Mouse (Mus musculus): ENCODE measurements at regions not wholly inside any gene's neighbourhood (a gene's known extent, or its start where the extent isn't known, plus 50 kb on each side); places are given as distances from the start of the nearest gene placed in this dataset.
A peak's percentile ranks its signal among the peaks of the same experiment; 100 is the strongest.

DNA sequence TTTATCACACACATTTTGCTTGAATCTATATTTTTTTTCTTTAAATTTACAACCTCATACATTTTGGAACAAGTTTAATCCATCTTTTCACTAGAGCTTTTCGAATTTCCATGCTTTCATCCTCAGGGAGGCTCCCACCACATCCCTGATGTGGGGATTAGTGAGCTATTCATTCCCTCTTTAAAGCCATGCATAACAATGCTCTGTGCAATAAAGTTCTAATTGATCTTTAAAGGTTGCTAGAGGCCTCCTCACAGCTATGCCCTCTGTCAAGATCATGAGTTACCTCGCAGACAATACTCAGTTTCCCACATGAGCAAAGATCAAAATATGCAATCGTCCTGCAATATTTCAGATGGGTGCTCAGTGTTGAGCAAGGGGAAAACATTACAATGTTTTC, 234.5 kb upstream of the Adamts5 start:
- no peak for DNase-seq

DNA sequence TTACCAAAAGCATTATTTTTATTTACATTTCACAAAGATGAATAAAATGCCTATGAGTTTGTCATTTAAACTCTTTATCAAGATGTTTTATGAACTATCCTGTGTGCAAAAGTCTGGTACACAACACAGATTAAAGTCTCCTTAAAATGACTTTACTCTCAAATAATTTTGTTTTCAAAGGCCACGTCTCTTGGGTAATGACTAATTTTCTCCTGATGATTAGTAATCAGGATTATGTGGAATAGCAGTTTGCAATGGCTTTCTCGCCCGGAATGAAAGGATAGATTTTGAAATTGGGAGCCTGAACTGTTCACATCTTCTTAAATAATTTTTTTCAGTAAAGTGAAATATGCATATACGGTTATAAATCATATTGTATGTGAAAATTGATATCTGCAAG, 225.8 kb upstream of the Adamts5 start:
- no peak for DNase-seq

DNA sequence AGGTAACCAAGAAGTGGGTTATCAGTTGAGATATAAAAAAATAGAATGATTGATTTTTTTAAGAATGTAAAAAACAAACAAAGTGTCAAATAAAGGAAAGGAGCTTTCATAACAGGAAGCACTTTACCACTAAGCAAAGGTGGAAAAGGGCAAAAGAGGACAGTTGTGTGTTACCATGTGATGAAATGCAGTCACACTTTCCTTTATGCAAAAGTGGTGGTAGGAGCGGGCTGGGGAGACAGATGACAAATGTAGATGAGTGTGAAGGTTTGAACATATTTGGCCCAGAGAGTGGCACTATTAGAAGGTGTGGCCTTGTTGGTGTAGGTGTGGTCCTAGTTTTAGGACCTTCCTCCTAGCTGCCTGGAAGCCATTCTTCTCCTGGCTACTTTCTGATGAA, 222.6 kb upstream of the Adamts5 start:
- DNase-seq: no peak

DNA sequence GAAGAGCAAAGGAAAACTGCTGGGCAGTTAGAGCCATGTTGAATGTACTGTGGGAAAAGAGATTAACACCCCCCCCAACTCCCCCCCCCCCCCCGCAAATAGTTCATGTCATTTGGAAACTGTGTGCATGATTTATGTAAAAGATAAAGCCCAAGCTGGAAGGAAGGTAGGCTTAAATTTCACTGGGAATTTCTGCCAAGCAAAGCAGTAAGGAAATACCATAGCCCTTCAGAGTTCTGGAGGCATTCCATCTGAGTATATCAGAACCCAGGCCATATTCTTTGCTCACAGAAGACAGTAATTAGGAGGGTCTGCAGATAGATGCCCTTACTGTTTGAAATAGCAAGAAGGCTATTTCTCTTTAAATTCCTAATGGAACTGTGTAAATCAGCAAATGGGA, 221.3 kb upstream of the Adamts5 start:
- DNase-seq: no peak

DNA sequence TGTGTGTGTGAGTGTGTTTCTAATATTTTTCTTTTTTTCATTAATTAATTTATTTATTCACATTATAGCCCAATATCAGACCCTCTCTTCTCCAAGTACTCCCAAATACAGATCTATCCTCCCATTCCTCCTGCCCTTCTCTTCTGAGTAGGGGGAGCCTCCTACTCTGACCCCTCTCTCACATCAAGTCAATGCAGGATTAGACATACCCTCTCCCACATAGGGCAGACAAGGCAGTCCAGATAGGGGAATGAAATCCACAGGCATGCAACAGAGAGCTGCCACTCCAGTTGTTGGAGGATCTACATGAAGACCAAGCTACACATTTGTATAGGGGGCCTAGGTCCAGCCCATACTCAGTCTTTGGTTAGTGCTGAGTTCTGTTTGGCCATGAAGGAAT, 216.3 kb upstream of the Adamts5 start:
- DNase-seq: no peak

DNA sequence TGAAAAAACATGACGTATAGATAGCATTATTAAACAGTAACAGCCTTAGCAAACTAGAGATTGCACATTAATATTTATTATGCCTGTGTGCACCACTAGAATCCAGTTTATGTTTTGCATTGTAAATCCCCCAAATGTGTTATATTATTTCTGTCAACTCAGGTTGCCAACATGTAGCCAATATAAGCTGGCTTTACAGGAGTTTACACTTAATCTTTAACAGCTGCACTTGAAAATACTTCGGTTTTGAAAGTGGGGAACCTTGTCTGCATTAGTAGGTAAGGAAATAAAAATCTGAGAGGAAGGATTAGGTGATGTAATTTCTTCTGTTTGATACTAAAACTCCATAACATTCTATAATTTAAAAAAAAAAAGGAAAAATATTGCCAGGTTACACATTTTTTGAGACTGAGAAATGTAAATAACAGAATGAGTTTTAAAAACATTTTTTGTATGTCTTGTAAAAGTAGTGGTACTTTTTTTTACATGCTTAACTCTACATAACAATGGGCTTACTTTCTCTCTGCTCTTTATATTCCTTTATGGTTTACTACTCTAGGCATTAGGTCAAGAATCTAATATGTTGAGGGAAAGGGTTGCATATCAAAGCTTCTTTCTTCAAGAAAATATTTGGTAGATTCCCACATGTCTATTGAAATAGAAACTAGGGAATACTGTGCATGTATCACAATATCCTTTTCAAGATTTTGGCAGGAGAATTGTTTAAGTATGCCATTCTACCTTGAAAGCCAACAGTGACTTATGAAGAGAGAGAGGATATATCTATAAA, 214.2 kb upstream of the Adamts5 start:
- DNase-seq: no peak

DNA sequence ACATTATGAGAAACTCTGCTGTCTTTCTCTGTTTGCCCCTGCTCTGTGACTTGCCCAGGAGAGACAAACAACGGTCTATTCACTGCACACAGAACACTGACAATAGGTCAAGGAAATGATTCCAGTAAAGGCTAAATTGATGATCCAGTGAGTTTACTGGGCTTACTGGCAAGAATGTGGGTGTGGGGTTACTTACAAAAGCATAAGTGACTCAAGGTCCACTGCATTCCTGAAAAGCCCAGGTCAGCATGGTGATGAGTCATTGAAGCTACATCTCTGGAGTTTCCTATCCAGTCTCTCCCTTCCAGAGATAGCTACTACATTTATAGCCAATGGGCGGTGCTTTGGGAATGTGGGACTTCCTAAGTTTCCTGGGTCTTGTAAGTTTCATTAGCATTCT, 192.8 kb upstream of the Adamts5 start:
- no peak for DNase-seq

DNA sequence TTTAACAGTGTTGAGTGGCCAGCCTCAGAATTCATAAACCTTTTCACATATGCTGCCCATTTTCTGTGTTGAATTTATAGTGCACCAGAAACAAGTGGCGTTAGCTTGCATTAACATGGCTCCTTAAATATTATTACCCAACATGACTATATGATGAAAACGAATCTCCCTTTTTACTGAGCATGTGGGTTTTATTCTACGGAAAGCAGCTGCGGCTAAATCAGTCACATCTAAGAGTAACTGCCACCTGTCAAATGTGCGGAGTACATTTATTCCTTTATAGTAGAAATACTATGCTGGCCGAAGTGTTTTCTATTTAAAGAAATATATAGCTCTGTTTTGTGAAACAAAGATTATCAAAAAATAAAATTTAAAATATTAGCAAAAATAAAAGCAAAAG, 188.5 kb upstream of the Adamts5 start:
- no peak for DNase-seq

DNA sequence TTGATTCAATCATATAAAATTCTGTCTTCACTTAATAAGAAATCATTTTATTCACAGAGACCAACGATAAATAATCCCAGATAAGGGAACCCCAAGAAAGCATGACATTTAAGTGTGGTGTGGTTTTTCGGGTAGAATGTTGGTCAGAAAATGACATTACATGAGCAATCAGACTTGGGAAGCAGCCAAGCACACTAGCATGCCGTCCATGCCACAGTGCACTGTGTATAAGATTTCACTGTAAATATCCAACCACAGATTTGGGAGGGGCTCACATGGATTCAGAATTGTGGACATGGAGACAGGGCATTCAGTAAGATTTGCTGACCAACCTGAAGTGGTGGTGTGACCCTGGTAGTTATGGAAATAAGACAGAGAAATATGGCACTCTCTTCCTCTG, 185.8 kb upstream of the Adamts5 start:
- DNase-seq: no peak

DNA sequence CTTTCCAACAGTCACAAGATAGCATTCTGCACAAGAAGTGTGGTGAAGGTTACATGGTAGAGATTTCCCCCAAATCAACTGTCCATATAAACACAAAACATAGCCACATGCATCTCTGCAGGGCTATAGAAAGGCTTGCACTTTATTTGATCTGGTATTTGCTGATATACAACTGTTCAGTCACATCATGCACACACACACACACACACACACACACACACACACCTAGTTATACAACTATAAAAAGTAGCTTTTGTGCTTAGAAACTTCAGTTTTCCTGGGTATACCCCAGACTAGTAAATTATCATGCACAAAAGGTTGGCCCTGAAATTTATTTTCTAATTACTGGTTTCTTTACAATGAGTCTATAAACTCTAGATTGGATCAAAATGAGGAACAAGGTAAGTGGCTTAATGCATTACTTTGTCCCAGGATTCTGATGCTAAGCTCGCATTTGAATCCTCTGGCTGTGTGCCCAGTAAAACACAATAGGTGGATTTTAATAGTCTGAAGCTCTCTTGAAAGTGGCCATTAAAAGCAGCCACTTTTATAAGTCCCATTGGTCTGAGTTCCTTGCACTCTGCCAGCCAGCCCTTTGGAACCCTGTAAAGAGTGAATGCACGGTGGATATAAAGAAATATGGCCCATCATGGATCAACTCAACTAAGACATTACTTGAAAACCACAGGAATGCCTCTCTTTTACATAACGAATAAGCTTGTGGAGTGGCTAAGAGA, 166.2 kb upstream of the Adamts5 start:
- DNase-seq: no peak

DNA sequence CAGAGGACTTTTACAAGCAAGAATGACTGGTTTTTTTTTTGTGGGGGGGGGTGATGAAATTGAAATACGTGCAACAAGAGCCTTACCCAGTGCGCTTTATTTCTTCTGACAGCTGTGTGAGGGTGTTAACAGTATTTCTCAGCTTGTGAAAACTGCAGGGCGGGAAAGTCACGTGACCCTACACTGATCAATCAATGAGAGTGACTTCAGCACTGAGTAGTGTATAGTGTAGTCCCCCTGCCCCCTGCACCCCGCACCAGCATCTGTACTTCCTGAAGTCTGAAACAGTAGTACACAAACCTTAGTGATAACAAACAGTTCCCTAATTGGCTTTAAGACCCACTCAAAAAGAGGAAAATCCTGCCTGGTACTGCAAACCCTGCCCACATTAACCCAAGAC, 158.5 kb upstream of the Adamts5 start:
- no peak for DNase-seq

DNA sequence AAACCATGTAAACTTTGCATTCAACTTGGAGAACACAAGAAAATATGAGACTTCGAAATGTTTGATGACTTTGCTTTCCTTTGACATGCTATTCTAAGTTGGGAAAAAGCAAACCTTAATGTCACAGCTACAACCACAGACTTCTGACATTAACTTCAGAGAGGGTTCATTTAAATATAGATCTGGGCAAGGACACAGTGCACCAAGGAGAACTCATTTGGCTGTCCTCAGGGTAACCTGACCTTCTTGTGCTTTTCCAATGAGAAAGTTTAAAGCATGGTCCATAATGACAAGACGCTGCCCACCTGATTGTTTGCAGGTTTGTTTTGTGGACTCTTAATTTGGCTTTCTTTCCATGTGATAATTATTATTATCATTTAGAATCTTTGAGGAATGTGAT, 143.1 kb upstream of the Adamts5 start:
- DNase-seq: no peak

DNA sequence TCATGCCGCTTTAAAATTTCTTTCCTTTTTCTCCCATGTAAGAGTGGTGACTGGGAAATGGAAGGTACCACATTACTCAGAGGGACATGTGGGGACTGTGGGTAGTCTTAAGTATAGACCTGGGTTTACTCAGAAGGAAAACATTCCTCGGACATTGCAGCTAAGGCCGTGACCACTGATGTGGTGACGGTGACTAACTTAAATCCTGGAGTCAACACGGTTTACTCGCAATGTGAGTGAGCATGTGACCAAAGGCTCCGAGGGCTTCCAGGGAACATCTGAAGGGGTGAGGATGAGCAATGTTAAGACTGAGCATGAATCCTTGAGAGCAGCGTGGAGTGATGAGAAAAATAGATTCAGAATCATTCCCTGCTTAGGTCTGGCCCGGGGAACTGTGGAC, 133.1 kb upstream of the Adamts5 start:
- no peak for DNase-seq

DNA sequence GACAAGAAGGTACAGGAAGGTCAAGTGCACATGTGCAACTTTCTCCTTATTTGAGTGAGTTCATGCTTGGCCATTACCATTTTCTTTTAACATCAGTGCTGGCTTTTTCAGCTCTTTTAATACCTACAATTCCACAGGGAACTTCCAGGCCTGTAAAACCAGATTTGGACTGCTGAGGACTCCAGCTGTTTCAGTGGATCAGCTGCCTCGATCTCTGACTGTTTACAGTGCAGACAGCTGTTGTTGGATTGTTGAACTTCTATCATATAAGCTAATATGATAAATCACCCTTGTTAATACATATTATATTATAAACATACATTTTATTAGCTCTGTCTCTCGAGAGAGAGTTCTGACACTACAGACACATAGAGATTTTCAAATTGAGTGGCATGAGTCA, 126.1 kb upstream of the Adamts5 start:
- no peak for DNase-seq

DNA sequence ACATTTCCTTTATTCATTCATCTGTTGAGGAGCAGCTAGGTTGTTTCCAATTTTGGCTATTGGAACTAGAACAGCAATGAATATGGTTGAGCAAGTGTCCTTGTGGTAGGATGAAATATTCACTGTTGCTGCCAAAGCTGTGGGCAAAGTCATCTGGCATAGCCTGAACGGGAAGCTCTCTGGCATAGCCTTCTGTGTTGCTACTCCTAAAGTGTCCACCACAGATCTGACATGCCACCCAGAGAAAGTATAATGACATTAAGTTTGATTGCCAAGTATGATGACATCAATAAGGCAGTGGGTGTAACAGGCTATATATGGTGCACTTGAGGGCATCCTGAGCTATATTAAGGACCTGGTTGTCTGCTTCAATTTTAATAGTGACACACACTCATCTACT, 113.7 kb upstream of the Adamts5 start:
- peak; percentile 32 for DNase-seq

DNA sequence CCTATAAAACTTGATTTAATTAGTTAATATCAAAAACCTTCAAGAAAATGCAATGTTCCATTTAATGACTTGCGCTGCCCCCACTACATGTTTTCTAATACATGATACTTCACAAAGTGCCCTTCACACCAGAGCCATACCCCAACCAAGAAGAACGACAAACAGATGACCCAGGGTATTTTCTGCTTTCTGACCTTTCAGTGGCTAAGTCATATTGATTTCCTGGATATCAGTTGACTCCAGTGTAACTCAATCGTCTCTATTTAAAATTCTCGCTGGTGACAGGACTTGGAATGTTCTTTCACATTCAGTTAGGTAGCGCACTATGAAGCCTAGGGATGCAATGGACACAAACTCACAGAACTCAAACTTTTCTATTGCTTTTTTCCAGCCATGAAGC, 109.4 kb upstream of the Adamts5 start:
- DNase-seq: no peak

DNA sequence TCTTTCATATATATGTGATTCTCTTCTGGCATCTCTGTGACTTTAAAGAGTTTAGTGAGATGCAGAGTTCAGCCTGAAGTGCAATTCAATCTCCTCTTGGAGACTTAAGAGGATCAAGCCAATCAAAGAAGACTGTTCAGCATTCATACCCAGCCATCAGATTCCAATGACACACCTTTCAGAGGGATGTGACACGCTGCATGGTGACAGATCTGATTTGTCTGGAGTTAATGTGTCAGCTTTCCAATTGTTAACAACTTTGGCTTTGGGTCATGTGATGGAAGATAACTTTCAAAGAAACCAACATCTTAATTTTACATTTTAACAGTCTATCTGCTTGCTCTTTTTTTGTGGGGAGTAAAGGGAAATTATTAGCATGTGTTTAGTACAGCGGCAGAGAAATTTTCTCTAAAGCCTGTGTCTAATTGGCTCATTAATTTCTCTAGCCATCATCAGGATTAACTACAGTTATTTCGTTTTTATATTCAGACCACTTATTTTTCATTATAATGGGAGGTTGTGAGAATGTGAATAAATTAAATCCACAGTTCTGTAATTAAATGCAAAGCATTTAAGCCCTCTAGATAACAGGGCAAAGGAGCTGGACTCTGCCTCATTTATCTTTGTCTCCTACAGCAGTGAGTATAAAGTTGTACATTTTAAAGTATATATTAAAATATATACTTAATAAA, 108.2 kb upstream of the Adamts5 start:
- no peak for DNase-seq

DNA sequence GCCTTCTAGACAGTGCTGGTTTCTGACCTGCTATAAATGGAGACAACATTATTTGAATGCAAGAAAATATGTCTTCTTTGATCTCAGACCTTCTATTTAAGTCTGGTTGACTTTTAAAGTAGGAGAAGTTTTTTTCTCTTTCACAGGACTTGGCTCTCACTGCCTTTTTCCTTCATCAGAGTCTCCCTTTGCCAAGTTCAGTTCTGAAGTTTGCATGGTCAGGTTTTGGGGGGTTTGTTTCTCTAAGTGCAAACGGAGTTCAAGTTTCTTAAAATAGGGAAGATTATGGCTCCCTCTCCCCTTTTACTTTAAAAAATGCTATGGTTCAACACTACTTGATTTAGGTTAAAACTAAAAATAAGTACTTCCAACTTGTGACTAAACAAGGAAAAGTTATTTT, 106.2 kb upstream of the Adamts5 start:
- no peak for DNase-seq

DNA sequence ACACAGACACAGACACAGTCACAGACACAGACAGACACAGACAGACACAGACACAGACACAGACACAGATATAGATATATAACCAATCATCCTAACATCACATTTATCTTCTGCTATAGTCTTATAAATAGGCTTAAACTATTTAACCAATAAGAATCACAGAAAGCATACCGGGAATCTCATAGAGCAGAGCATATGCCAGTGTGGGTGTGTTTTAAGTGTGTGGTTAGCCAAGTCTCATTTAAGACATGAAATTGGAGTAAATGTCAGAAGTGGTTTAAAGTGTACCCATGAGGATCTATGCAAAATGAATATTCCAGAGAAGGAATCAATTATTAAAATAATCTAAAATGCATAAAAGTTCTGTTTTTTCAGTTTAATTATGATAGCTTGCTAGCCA, 99.2 kb upstream of the Adamts5 start:
- no peak for DNase-seq

DNA sequence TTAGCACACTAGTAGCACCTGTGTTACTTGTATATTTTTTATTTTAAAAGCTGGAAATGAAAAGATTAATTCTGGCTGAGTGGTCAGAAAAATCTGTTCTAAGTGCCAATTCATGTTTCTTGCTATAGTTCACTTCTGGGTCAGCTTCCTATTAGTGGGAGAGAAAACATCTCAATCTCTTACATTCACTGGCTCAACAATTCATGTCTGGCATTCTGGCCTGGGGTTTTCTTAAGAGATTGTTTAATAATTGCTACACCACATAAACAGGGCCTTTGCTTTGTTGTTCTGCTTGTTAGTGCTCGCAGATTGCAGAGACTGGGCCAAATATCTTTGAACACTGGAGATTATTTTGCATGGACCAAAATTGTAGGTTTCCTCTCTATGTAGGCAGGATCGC, 84.2 kb upstream of the Adamts5 start:
- DNase-seq: no peak

DNA sequence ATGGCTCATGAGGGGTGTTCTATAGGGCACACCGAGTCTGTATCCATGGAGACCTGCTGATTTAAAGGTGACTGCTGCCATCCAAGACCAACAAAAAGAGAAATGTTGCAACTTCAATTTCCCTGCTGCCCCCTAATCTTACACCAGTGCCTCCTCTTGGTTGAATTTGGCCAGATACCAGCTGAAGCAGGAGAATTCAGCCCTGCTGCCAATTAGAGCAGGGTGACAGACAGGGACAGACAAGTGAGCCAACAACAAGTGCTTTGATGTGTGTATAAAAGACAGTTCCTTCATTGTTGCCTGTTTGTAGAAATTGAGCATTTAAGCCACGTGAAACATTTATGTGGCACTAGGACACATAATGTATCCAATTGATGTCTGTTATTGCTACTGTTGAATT, 75.5 kb upstream of the Adamts5 start:
- peak; percentile 36 for DNase-seq

DNA sequence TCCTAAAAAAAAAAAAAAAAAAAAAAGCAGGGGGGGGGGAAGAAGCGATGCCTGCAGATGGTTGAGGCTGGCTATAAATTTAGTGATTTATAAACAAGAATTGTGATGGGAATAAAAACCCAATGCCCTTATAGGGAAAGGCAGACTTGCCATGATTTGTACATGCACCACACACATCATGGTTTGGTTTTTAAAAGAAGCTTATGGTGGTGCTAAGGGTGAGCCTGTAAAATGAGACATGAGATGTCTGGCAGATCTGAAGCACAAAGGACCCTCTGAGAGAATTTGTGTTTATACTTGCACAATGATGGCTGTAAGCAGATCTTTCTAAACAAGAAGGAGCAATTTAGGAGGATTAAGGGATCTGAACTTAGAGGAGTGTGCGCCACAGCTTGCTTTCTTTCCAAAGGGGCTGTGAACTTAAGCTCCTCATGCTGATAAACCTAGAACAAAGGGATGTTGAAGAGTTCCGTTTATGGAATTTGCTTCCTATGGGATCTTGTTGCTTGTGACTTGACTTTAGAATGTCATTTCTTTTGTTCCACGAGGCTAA, 65.3 kb upstream of the Adamts5 start:
- no peak for DNase-seq

DNA sequence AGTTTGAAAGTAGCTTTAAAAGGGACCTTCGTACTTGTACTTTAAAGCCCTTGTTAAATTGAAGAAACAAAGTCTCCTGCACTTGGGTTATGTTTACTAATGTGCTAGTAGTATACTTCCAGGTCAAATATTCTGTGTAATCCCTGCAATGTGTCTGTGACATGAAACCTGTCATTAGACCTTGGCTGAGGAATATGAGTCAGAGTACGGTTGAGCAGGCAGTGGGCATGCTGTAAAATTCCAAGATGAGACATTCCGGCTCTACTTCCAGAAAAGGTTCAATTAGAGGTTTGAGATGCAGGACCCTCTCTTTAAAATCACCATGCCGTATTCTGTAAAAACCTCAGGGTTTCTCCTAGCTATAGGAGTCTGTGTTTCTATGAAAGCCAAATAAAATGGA, 64.6 kb upstream of the Adamts5 start:
- peak; percentile 4 for DNase-seq
